Mouse (Mus musculus): Measurements from ENCODE around the gene Carf. TPM values are rescaled to one million over a fixed set of nuclear protein-coding genes. Genes with fewer than 3 reads are reported as not detected.
"Not testable (repeated sequence)": the region's sequence is repeated elsewhere in the genome, so short reads cannot be mapped to it uniquely, and the experiment has no call there.

Carf gene
- polyA plus RNA-seq, 1 experiment = 8.2 TPM

DNA sequence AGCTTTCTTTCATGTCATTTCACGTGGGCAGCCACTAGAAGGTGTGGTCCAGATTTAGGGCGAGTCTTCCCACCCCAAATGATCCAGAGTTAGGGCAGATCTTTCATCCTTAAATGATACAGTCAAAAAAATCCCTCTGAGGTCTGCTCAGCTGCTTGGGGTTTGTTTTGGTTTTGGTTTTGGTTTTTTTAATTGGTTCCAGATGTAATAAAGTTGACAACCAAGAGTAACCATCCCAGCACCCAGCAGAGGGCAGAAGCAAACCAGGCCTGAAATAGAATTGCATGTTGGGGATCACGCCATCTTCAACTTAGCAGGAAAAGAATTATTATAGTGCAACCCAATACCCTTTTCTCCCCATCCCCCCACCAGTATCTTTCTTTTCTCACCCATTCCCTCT lies 60.4 kb downstream of the Carf start:
- Histone ChIP-seq H3K4me1 (ENCODE audit: control insufficient read depth, insufficient read depth, insufficient read length, low read length) (no peaks in the 10 kb centered on the region), H3K4me3 (ENCODE audit: insufficient read depth, low read depth, low read length) (peak overlapping the region; percentile 45), H3K27ac (replicated peaks; ENCODE audit: low read depth, low read length) (0 out of 2 replicates have a peak overlapping the region, but pooled peaks have one; percentile 27)

DNA sequence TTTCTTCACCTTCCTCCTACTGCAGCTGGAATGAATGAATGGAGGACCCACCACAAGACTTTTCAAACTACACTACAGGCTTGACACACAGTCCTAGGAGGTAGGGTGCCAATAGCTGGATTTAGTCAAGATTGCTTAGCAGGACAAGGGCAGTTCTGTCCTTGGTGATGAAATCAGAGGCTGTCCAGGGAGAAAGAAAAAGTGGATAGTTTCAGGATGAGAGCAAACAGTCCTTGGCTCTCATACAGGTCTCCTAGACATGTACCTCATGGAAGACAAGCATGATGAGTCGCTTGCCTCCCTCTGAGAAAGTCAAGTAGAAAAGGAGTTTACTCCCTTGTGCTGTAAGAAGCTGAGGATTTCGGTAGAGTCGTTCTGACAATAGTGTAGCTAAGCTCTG lies 65.6 kb downstream of the Carf start:
- Histone ChIP-seq H3K4me3 (ENCODE audit: insufficient read depth, low read depth, low read length) (no peak overlapping the region), H3K4me1 (ENCODE audit: control insufficient read depth, insufficient read depth, insufficient read length, low read length) (no peaks in the 10 kb centered on the region), H3K27ac (replicated peaks; ENCODE audit: low read depth, low read length) (no peak overlapping the region)

DNA sequence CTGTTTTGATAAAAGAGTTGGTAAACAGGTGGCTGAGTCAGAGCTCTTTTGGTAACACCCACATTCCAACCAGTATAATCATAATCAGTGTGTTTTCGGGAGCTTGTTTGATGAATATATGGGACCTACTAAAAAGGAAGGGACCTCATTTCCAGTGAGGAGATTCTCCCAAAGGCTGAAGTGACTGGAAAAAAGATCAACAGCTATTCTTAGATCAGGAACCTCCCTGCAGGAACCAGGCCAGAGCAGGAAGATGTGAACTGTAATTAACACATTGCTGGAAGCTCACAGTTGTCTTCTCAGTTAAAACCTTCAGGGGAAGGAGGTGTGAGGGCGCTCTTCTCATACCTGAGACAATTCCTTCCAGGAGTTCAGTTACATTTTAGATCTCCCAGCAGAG lies 71.6 kb downstream of the Carf start:
- peak overlapping the region; percentile 90 for H3K27ac ChIP-seq (replicated peaks; ENCODE audit: low read depth, low read length)
- no peaks in the 10 kb centered on the region for H3K4me1 ChIP-seq (ENCODE audit: control insufficient read depth, insufficient read depth, insufficient read length, low read length)

DNA sequence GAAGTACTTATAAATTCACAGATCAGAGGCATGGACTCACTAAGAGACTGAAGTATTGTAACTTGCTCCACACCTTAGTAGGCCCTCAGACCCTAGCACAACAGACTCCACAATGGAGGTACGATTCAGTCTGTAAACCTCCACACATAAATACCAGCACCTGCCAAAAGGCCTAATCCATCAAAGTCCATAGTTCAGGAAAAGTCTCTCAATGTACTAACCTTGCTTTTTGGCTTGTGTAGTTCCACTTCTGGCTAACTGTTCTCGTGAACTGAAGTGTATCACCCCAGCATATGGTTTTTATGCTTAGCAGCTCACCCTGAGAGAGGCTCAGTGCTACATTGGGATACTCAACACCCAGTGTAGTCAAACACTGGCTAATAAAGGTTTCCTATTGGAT lies 72.2 kb downstream of the Carf start:
- Histone ChIP-seq H3K27ac (replicated peaks; ENCODE audit: low read depth, low read length) (peak overlapping the region; percentile 80), H3K4me1 (ENCODE audit: control insufficient read depth, insufficient read depth, insufficient read length, low read length) (no peaks in the 10 kb centered on the region), H3K4me3 (ENCODE audit: insufficient read depth, low read depth, low read length) (no peak overlapping the region)

More for the DNA sequence above, 71.6 kb downstream of the Carf start:
- H3K4me3 ChIP-seq (ENCODE audit: insufficient read depth, low read depth, low read length) = no peak overlapping the region

DNA sequence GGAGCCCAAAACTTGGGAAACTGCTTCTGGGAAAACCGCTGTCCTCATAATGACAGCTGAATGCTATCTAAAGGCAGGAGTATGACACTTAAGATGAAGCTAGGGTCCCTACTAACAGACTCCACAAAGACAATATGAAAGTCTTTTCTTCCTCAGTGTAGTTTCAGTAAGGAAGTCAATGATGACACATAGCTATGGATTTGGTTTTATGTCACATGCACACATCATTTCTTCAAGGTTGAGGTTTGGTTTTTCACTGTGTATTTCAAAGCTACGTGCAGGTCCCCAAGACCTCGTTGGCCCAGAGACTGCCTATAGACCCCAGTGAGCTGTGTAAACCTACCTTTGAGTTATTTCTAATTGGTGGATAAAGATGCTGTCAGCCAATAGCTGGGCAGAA lies 75.1 kb downstream of the Carf start:
- Histone ChIP-seq H3K27ac (replicated peaks; ENCODE audit: low read depth, low read length) (no peak overlapping the region), H3K4me1 (ENCODE audit: control insufficient read depth, insufficient read depth, insufficient read length, low read length) (no peaks in the 10 kb centered on the region), H3K4me3 (ENCODE audit: insufficient read depth, low read depth, low read length) (no peak overlapping the region)

DNA sequence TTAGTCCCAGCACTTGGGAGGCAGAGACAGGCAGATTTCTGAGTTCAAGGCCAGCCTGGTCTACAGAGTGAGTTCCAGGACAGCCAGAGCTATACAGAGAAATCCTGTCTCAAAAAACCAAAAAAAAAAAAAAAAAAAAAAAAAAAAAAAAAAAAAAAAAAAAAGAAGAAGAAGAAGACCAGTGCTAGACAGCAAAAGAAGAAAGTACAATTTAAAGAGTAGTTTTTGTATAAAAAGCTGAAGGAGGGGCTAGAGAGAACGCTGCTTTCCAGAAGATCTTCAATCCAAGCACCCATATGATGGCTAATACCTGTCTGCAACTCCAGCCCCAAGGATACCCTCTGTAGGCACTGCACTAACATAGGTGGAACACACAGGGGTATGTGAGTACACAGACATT lies 79.8 kb downstream of the Carf start:
- H3K27ac ChIP-seq (replicated peaks; ENCODE audit: low read depth, low read length); H3K4me1 ChIP-seq (ENCODE audit: control insufficient read depth, insufficient read depth, insufficient read length, low read length); H3K4me3 ChIP-seq (ENCODE audit: insufficient read depth, low read depth, low read length): not testable (repeated sequence)

DNA sequence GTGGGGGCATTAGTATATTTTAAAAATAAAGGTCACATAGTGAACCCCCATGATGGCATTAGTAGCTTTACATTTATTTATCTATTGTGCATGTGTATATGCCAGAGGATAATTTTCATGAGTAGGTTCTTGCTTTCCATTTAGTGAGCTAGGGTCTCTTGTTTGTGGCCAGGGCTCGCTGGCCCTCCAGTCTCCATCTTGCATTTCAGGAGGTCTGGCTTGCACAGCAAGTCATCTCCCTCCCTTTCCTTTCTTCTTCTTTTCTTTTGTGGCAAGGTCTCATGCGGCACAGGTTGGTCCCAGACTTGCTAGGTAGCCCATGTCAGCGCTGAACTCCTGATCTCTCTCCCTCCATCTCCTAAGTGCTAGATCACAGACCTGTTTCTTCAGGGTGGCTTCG lies 81.3 kb downstream of the Carf start:
- H3K4me3 ChIP-seq (ENCODE audit: insufficient read depth, low read depth, low read length) = peak overlapping the region; percentile 12; the same call in 1 of the 2 replicates
- no peaks in the 10 kb centered on the region for H3K4me1 ChIP-seq (ENCODE audit: control insufficient read depth, insufficient read depth, insufficient read length, low read length)
- H3K27ac ChIP-seq (replicated peaks; ENCODE audit: low read depth, low read length) = peak overlapping the region; percentile 20; the same call in 1 of the 2 replicates

DNA sequence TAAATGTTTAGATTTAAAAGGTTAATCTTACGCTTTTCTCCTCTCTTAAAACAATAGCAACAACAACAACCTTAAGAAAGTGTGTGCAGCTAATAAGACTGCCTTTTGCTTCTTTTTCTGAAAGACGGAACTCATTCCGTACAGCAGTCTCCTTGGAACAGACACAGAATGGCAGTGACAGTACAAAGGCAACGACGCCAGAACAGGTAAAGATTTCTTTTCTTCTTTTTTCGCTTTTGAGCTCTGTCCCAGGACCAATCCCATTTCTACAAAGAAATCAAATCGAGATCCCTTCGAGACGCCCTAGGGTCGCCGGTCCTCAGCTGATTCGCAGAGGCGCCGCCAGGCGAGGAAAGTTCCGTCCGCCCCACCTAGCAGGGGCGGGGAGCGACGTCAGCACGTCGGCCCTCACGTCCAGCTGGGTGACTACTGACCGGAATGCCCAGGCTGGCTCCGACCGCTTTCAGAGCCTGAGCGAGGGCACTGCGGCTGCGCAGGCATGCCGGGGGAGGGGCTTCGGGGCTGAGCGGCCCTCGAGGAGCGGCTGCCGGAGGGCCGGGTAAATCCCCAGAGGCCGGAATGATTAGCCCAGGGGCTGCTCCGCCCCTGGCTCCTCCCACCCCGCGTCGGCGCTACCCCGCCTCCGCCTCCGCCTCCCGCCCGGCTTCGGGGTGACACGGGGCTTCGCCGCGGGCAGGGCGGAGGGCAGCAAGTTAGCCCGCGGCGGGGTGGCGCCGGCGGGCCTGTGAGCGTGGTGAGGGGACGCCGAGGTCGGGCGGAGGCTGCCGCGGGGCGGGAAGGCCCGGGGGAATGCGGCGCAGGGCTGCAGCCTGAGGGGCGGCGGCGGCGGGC lies 82.1 kb downstream of the Carf start, which contains the start of gene Nbeal1:
Gene Nbeal1, plus strand, starts transcription at position 668 of the 852 bp plus-strand sequence.
- H3K4me1 ChIP-seq (ENCODE audit: control insufficient read depth, insufficient read depth, insufficient read length, low read length) = no peaks in the 10 kb centered on the region
- peak within 1 kb of the TSS; percentile 99 for H3K27ac ChIP-seq (replicated peaks; ENCODE audit: low read depth, low read length)
- peak within 1 kb of the TSS; percentile 93 for H3K4me3 ChIP-seq (ENCODE audit: insufficient read depth, low read depth, low read length)

DNA sequence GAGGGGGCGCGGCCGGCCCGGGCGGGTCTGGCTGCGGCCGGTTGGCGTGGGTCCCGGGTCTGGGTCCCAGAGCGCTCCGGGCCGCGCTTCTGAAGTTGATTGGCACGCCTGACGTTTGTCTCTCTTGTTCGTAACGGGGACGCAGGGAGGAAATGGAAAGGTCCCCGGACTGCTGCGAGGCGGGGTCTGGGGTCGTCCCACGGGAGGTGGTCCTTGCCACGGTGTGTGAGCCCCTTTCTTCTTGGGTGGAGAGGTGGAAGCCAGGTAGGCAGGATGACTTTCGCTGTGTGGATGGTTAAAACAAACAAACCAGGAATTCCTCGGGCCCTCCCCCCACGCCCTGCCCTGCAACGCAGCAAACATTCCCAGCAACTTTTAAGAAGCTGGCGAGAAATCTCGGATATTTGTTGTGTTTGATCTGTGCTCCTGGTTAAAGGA lies 82.8 kb downstream of the Carf start:
- H3K4me3 ChIP-seq (ENCODE audit: insufficient read depth, low read depth, low read length) = peak overlapping the region; percentile 93
- H3K27ac ChIP-seq (replicated peaks; ENCODE audit: low read depth, low read length) = peak overlapping the region; percentile 94
- H3K4me1 ChIP-seq (ENCODE audit: control insufficient read depth, insufficient read depth, insufficient read length, low read length) = no peaks in the 10 kb centered on the region

DNA sequence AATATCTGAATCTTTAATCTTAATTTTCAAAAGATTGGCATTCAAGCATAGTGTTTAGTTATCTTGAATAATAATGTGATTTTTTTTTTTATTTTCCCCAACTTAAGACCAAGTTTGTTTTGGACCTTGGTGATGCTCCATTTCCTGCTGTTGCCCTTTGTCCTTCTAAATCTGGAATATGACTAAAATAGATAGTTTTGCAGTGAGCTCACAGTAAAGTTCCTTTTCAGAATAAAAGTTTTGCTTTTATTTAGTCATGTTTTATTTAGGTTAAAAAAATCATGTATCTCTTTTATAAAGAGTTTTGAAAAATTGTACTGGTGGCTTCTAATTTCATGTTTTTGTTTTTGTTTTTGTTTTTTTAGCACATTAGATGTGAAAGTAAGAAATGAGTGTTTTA lies 90.4 kb downstream of the Carf start:
- Histone ChIP-seq H3K27ac (replicated peaks; ENCODE audit: low read depth, low read length) (no peak overlapping the region), H3K4me1 (ENCODE audit: control insufficient read depth, insufficient read depth, insufficient read length, low read length) (peaks cover 6% of the 10 kb centered on the region), H3K4me3 (ENCODE audit: insufficient read depth, low read depth, low read length) (no peak overlapping the region)

DNA sequence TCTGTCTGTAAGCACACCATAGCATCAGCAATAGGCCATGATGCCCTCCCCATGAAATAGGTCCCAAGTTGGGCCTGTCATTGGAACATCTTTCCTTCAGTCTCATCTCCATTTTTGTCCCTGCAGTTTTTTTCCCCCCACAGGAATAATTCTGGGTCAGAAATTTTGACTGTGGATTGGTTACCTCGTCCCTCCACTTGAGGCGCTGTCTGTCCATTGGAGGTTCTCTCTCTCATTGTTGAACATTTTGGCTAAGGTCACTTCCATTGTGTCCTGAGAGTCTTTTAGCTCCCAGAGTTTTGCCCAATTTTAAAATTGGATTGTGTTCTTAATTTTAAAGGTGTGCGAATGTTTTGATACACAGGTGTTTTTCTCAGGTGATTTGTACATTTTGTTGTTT lies 98.8 kb downstream of the Carf start:
- peaks cover 2% of the 10 kb centered on the region; the same call in 1 of the 2 replicates for H3K4me1 ChIP-seq (ENCODE audit: control insufficient read depth, insufficient read depth, insufficient read length, low read length)
- H3K4me3 ChIP-seq (ENCODE audit: insufficient read depth, low read depth, low read length) = no peak overlapping the region
- H3K27ac ChIP-seq (replicated peaks; ENCODE audit: low read depth, low read length) = no peak overlapping the region

DNA sequence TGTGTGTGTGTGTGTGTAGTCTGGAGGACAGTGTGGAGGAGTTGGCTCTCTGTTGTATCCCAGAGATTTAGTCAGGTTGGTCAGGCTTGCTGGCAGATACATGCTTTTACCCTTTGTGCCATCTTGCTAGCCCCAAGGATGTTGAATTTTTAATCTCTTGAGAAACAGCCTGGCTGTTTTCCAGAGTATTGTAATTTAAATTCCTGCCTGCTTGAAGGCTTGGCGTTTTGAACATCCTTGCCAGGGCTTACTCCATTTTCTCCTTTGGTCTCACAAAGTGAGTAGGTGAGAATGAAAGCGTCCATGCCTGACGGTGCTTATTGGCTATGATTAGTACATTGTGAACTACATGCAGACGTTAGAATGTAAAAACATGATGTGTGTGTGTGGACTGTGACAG lies 101.0 kb downstream of the Carf start:
- H3K4me3 ChIP-seq (ENCODE audit: insufficient read depth, low read depth, low read length) = no peak overlapping the region
- H3K4me1 ChIP-seq (ENCODE audit: control insufficient read depth, insufficient read depth, insufficient read length, low read length) = peaks cover 2% of the 10 kb centered on the region; the same call in 1 of the 2 replicates
- H3K27ac ChIP-seq (replicated peaks; ENCODE audit: low read depth, low read length) = no peak overlapping the region

Other genes with a start within 250 kb of the Carf start
- gene Fam117b, start 185.2 kb upstream of the Carf start, polyA plus RNA-seq (2012; ENCODE audit: insufficient read depth, insufficient read length, missing spikeins) = 3.8 and 5.0 TPM in 2 replicates
- gene Ica1l, start 55.1 kb upstream of the Carf start, polyA plus RNA-seq (2012; ENCODE audit: insufficient read depth, insufficient read length, missing spikeins) = not detected in 2 replicates
- 11.2 and 11.6 TPM in 2 replicates for gene Wdr12, start 398 bp downstream of the Carf start, polyA plus RNA-seq (2012; ENCODE audit: insufficient read depth, insufficient read length, missing spikeins)
- gene Nbeal1, start 82.4 kb downstream of the Carf start, polyA plus RNA-seq (2012; ENCODE audit: insufficient read depth, insufficient read length, missing spikeins) = 8.3 and 8.4 TPM in 2 replicates
- 11.9 and 14.0 TPM in 2 replicates for gene Cyp20a1, start 245.1 kb downstream of the Carf start, polyA plus RNA-seq (2012; ENCODE audit: insufficient read depth, insufficient read length, missing spikeins)

Measured in brown adipose tissue, adult 24 weeks (tissue).